Mouse (Mus musculus) embryonic facial prominence, embryonic 15.5 days (tissue): ENCODE measurements around the gene Mlph. TPM values are rescaled to one million over a fixed set of nuclear protein-coding genes. Genes with fewer than 3 reads are reported as not detected.
A peak's percentile ranks its signal among the peaks of the same experiment; 100 is the strongest.

Experiments used
- ATAC-seq: fragments of 200-750 bp; cut with Nextera tagmentation; 2 replicates; pipeline ENCODE4 v1.8.0; 2017; ENCODE audit warnings: low read depth, moderate TSS enrichment; ENCODE audit not compliant: insufficient number of reproducible peaks, low FRiP score, low TSS enrichment
- H3K27ac ChIP-seq: fragments of 300-500 bp; sonication (generic); replicated peaks from 2 replicates; pipeline ENCODE4 v1.5.1; 2015; ENCODE audit warnings: mild to moderate bottlenecking, inconsistent platforms
- H3K27me3 ChIP-seq: fragments of 300-500 bp; sonication (generic); 2 replicates; pipeline ENCODE4 v1.6.1; 2015; ENCODE audit warnings: inconsistent platforms
- H3K36me3 ChIP-seq: fragments of 300-500 bp; sonication (generic); 2 replicates; pipeline ENCODE4 v1.6.1; 2015; ENCODE audit warnings: mild to moderate bottlenecking, inconsistent platforms
- H3K4me1 ChIP-seq: fragments of 300-500 bp; sonication (generic); 2 replicates; pipeline ENCODE4 v1.6.1; 2015; ENCODE audit warnings: inconsistent platforms
- H3K4me2 ChIP-seq: fragments of 300-500 bp; sonication (generic); replicated peaks from 2 replicates; pipeline ENCODE4 v1.6.1; 2015; ENCODE audit warnings: mild to moderate bottlenecking, inconsistent platforms
- H3K4me3 ChIP-seq: fragments of 300-500 bp; sonication (generic); replicated peaks from 2 replicates; pipeline ENCODE4 v1.5.1; 2015; ENCODE audit warnings: mild to moderate bottlenecking, inconsistent platforms
- H3K9ac ChIP-seq: fragments of 300-500 bp; sonication (generic); 2 replicates; pipeline ENCODE4 v1.6.1; 2015; ENCODE audit warnings: inconsistent platforms
- H3K9me3 ChIP-seq: fragments of 300-500 bp; sonication (generic); replicated peaks from 2 replicates; pipeline ENCODE4 v1.6.1; 2016; ENCODE audit warnings: inconsistent platforms
- WGBS: fragments of 180-500 bp; shearing (Covaris S2); methylation state at CpG from one replicate; pipeline ENCODE4 v1.1.7; 2015; 5-methylcytosine and 5-hydroxymethylcytosine counted together
- polyA plus RNA-seq: library from polyadenylated mRNA; unstranded; fragments of >200 nt; fragmentation: Nextera tagmentation; extraction: Ambion mirVana; gene quantifications from 2 replicates; pipeline ENCODE4 v1.2.1, GENCODE M21; 2015

Gene Mlph
- polyA plus RNA-seq, 1 experiment from 2014 or later: 1.7 TPM

DNA sequence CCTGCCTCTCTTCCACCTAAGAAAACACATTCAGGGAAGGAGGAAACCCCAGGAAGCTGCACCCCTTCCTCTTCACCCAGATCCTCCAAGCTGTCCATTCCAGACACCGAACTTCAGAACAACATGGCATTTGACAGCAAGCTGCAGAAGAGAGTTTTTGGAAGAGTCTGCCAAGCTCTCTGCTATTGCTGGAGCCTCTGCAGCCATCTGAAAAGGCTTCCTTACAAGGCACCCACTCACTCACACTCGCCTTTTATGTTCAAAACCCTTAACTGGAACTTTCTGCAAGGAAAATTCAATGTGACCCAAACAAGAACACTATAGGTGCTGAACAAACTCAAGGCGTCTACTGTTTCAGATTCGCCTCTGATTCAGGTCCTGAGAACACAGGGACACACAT is 53.8 kb downstream of the Mlph start:
- H3K9ac ChIP-seq: no peak overlapping the region
- H3K4me1 ChIP-seq: peaks cover 39% of the 10 kb centered on the region
- no peak overlapping the region for H3K27ac ChIP-seq
- 67% methylated on average over 4 of the region's 4 CpGs for WGBS
- H3K4me3 ChIP-seq: no peak overlapping the region
- H3K36me3 ChIP-seq: no peaks in the 10 kb centered on the region
- H3K9me3 ChIP-seq: no peaks in the 10 kb centered on the region
- no peak overlapping the region for H3K4me2 ChIP-seq
- H3K27me3 ChIP-seq: no peaks in the 10 kb centered on the region
- no peak for ATAC-seq

DNA sequence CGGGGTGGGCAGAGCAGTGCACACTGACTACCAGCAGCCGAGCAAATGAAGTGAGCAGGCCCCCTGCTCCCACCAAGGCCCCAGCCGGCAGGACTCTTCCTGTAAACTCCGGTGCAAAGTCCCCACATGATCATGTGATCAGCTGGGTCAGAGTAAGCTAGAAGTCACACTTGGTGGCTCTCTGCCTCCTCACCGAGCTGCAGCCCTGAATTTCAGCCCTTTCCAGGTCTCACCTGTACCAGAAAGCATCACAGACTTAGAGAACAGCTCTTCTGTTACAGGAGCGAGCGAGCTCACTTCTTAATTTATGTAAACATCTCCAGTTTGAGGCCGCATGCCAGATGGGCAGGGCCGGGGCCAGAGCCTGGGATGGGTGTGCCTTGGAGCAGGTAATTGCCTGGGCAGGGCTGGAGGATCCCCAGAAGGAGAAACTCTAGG is 54.5 kb downstream of the Mlph start, which contains the start of gene Rab17:
Gene Rab17, minus strand, starts transcription at position 315 of the 438 bp plus-strand sequence.
- ATAC-seq: 0 out of 2 replicates have a peak, but pooled peaks have one; percentile 34
- 24% methylated on average over 9 of the region's 9 CpGs for WGBS
- peak within 1 kb of the TSS; percentile 17; the same call in 1 of the 2 replicates for H3K4me2 ChIP-seq
- H3K27ac ChIP-seq: peak within 1 kb of the TSS; percentile 63
- peak within 1 kb of the TSS; percentile 11; the same call in 1 of the 2 replicates for H3K4me3 ChIP-seq
- no peak within 1 kb of the TSS for H3K9ac ChIP-seq
- H3K9me3 ChIP-seq: no peaks in the 10 kb centered on the region
- H3K4me1 ChIP-seq: peaks cover 43% of the 10 kb centered on the region
- no peaks in the 10 kb centered on the region for H3K27me3 ChIP-seq
- no peaks in the 10 kb centered on the region for H3K36me3 ChIP-seq

GRCm38 (mm10) chr1:90969881-90970390 is 55.1 kb downstream of the Mlph start:
- peak overlapping the region; percentile 63 for H3K27ac ChIP-seq
- no peaks in the 10 kb centered on the region for H3K9me3 ChIP-seq
- no peaks in the 10 kb centered on the region for H3K27me3 ChIP-seq
- no peak overlapping the region for H3K9ac ChIP-seq
- no peaks in the 10 kb centered on the region for H3K36me3 ChIP-seq
- no peak for ATAC-seq
- 73% methylated on average over 10 of the region's 10 CpGs for WGBS
- H3K4me2 ChIP-seq: no peak overlapping the region
- H3K4me1 ChIP-seq: peaks cover 47% of the 10 kb centered on the region
- no peak overlapping the region for H3K4me3 ChIP-seq

- Histone ChIP-seq H3K27ac (0 out of 2 replicates have a peak overlapping the region, but pooled peaks have one; percentile 52), H3K36me3 (no peaks in the 10 kb centered on the region), H3K9me3 (no peaks in the 10 kb centered on the region), H3K4me1 (peaks cover 43% of the 10 kb centered on the region), H3K27me3 (no peaks in the 10 kb centered on the region), H3K4me2 (no peak overlapping the region), H3K4me3 (no peak overlapping the region), H3K9ac (no peak overlapping the region)
- ATAC-seq: peak; percentile 67
- 7% methylated on average over 9 of the region's 9 CpGs for WGBS
Observed at GRCm38 (mm10) chr1:90972911-90973573, 58.2 kb downstream of the Mlph start.

DNA sequence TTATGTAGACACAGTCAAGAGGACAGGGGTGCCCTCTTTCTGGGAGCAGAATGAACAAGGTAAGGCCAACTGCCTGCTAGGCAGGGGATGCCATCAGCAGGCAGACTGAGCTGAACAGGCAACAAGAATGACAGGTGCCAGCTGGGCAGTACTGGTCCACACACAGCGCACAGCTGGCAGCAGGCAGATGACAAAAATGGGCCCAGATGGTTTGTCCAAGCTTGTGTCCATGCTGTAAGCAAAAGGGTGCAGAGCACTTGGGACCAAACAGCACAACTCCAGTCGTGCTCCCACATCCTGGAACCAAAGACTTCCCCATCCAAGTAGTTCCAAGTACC is 58.7 kb downstream of the Mlph start:
- Histone ChIP-seq H3K4me3 (no peak overlapping the region), H3K9me3 (no peaks in the 10 kb centered on the region), H3K27ac (no peak overlapping the region), H3K9ac (no peak overlapping the region), H3K4me2 (no peak overlapping the region), H3K36me3 (no peaks in the 10 kb centered on the region), H3K4me1 (peaks cover 42% of the 10 kb centered on the region), H3K27me3 (no peaks in the 10 kb centered on the region)
- ATAC-seq: peak; percentile 26; the same call in 1 of the 2 replicates
- 79% methylated on average over 2 of the region's 2 CpGs for WGBS

- H3K4me2 ChIP-seq: 0 out of 2 replicates have a peak overlapping the region, but pooled peaks have one; percentile 8
- no peak overlapping the region for H3K9ac ChIP-seq
- H3K4me1 ChIP-seq: peaks cover 32% of the 10 kb centered on the region
- H3K9me3 ChIP-seq: no peaks in the 10 kb centered on the region
- WGBS: 22% methylated on average over 12 of the region's 12 CpGs
- H3K27me3 ChIP-seq: no peaks in the 10 kb centered on the region
- ATAC-seq: 0 out of 2 replicates have a peak, but pooled peaks have one; percentile 43
- H3K36me3 ChIP-seq: no peaks in the 10 kb centered on the region
- no peak overlapping the region for H3K27ac ChIP-seq
- H3K4me3 ChIP-seq: no peak overlapping the region
Observed at GRCm38 (mm10) chr1:90974906-90975649, 60.2 kb downstream of the Mlph start.

GRCm38 (mm10) chr1:90975960-90976359 is 61.1 kb downstream of the Mlph start:
- H3K4me3 ChIP-seq: no peak overlapping the region
- no peak for ATAC-seq
- no peaks in the 10 kb centered on the region for H3K36me3 ChIP-seq
- H3K9me3 ChIP-seq: no peaks in the 10 kb centered on the region
- no peak overlapping the region for H3K4me2 ChIP-seq
- no peak overlapping the region for H3K27ac ChIP-seq
- peaks cover 32% of the 10 kb centered on the region for H3K4me1 ChIP-seq
- 76% methylated on average over 4 of the region's 4 CpGs for WGBS
- H3K27me3 ChIP-seq: no peaks in the 10 kb centered on the region
- no peak overlapping the region for H3K9ac ChIP-seq

DNA sequence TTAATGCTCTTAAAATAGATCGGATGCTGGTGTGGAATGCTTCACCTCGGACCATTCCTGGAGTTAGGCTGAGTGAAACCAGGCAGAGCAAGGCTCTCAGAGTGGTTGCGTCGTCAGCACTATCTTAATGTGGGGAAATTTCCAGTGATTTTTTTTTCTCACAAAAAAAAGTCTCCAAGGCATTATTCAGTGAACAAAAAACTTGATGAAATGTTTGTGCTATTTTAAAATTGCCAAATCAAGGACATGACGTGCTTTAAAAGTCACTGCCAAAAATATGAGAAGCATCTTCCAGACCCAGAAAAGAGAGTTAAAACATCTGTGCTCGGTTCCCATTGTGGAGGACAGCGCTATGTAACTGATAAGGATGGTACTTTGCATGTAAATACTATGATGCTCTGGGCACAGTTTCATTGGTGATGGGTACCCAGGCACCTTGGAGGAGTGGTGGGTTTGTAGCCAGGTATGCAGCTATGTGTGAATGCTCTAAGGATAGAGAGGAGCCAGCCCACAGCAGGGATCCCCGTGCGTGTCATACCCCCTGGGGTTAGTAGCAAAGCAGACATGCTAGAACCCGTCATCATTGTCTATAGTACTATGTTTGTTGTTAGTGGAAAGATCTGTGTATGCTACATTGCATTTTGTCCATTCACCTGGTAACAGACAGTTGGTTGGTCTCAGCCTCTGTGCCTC is 65.9 kb downstream of the Mlph start:
- H3K9me3 ChIP-seq: no peaks in the 10 kb centered on the region
- no peaks in the 10 kb centered on the region for H3K27me3 ChIP-seq
- H3K9ac ChIP-seq: no peak overlapping the region
- 45% methylated on average over 10 of the region's 10 CpGs for WGBS
- no peak for ATAC-seq
- no peak overlapping the region for H3K4me3 ChIP-seq
- no peaks in the 10 kb centered on the region for H3K4me1 ChIP-seq
- H3K4me2 ChIP-seq: no peak overlapping the region
- H3K27ac ChIP-seq: 0 out of 2 replicates have a peak overlapping the region, but pooled peaks have one; percentile 11
- no peaks in the 10 kb centered on the region for H3K36me3 ChIP-seq

- Histone ChIP-seq H3K36me3 (no peaks in the 10 kb centered on the region), H3K4me1 (no peaks in the 10 kb centered on the region), H3K27me3 (no peaks in the 10 kb centered on the region), H3K9ac (no peak overlapping the region), H3K9me3 (no peaks in the 10 kb centered on the region), H3K4me3 (no peak overlapping the region), H3K4me2 (no peak overlapping the region), H3K27ac (no peak overlapping the region)
- no peak for ATAC-seq
- WGBS: 51% methylated on average over 3 of the region's 3 CpGs
Observed at GRCm38 (mm10) chr1:90981346-90981745, 66.5 kb downstream of the Mlph start.

- no peak overlapping the region for H3K4me3 ChIP-seq
- H3K36me3 ChIP-seq: no peaks in the 10 kb centered on the region
- 80% methylated on average over 1 of the region's 1 CpGs for WGBS
- H3K9ac ChIP-seq: no peak overlapping the region
- no peak for ATAC-seq
- H3K4me2 ChIP-seq: no peak overlapping the region
- H3K27ac ChIP-seq: no peak overlapping the region
- no peaks in the 10 kb centered on the region for H3K9me3 ChIP-seq
- H3K4me1 ChIP-seq: peaks cover 23% of the 10 kb centered on the region
- no peaks in the 10 kb centered on the region for H3K27me3 ChIP-seq
Observed at GRCm38 (mm10) chr1:90995916-90996315, 81.0 kb downstream of the Mlph start.

DNA sequence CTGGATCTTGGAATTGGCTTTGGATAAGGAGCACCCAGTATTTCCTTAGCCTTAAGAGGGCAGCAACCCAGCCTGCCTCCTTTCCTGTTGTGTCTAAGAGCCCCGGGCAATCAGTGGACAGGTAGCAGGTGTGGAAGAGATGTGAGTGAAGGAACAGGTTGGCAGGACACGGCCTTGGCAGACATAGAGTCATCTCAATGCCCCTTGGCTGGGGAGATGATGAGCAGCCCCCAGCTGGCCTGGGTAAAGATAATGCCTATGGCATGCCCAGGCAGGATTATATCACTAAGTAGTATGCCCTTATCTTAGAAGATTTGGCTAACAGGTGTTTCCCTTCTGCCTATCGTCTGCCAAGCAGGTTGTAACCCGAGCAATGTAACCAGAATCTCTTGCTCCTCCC is 82.3 kb downstream of the Mlph start:
- Histone ChIP-seq H3K4me1 (peaks cover 30% of the 10 kb centered on the region), H3K4me2 (no peak overlapping the region), H3K36me3 (no peaks in the 10 kb centered on the region), H3K27ac (no peak overlapping the region), H3K4me3 (no peak overlapping the region), H3K9ac (no peak overlapping the region), H3K27me3 (no peaks in the 10 kb centered on the region), H3K9me3 (no peaks in the 10 kb centered on the region)
- no peak for ATAC-seq
- WGBS: 50% methylated on average over 4 of the region's 4 CpGs
